Mouse (Mus musculus) intestine, embryonic 15.5 days (tissue): Measurements from ENCODE around the gene Hs3st2. TPM values are rescaled to one million over a fixed set of nuclear protein-coding genes. Genes with fewer than 3 reads are reported as not detected.

Source experiments
- ATAC-seq: fragments of 200-750 bp; cut with Nextera tagmentation; 2 replicates; pipeline ENCODE4 v1.8.0; 2017; ENCODE audit warnings: moderate TSS enrichment, moderate library complexity
- H3K27ac ChIP-seq: fragments of 300-500 bp; sonication (generic); 2 replicates; pipeline ENCODE4 v1.5.1; 2015; ENCODE audit warnings: mild to moderate bottlenecking, inconsistent platforms
- H3K27me3 ChIP-seq: fragments of 300-500 bp; sonication (generic); replicated peaks from 2 replicates; pipeline ENCODE4 v1.6.1; 2015; ENCODE audit warnings: inconsistent platforms
- H3K36me3 ChIP-seq: fragments of 300-500 bp; sonication (generic); 2 replicates; pipeline ENCODE4 v1.6.1; 2015; ENCODE audit warnings: inconsistent platforms
- H3K4me1 ChIP-seq: fragments of 300-500 bp; sonication (generic); replicated peaks from 2 replicates; pipeline ENCODE4 v1.6.1; 2015; ENCODE audit warnings: inconsistent platforms
- H3K4me2 ChIP-seq: fragments of 300-500 bp; sonication (generic); replicated peaks from 2 replicates; pipeline ENCODE4 v1.6.1; 2015; ENCODE audit warnings: mild to moderate bottlenecking, inconsistent platforms
- H3K4me3 ChIP-seq: fragments of 300-500 bp; sonication (generic); replicated peaks from 2 replicates; pipeline ENCODE4 v1.5.1; 2015; ENCODE audit warnings: inconsistent platforms
- H3K9ac ChIP-seq: fragments of 300-500 bp; sonication (generic); 2 replicates; pipeline ENCODE4 v1.6.1; 2015; ENCODE audit warnings: inconsistent platforms
- H3K9me3 ChIP-seq: fragments of 300-500 bp; sonication (generic); 2 replicates; pipeline ENCODE4 v1.6.1; 2016; ENCODE audit warnings: inconsistent platforms
- WGBS: fragments of 180-500 bp; shearing (Covaris S2); methylation state at CpG from one replicate; pipeline ENCODE4 v1.1.7; 2015; 5-methylcytosine and 5-hydroxymethylcytosine counted together
- polyA plus RNA-seq: library from polyadenylated mRNA; unstranded; fragments of >200 nt; fragmentation: Nextera tagmentation; extraction: Ambion mirVana; gene quantifications from 2 replicates; pipeline ENCODE4 v1.2.1, GENCODE M21; 2015

Gene Hs3st2
- polyA plus RNA-seq, 1 experiment from 2014 or later = 0.63 TPM

GRCm38 (mm10) chr7:121394875-121395274 is 3.2 kb downstream of the Hs3st2 start:
- H3K36me3 ChIP-seq = no peaks in the 10 kb centered on the region
- peaks cover 41% of the 10 kb centered on the region for H3K27me3 ChIP-seq
- ATAC-seq = no peak
- H3K4me2 ChIP-seq = no peak overlapping the region
- H3K4me1 ChIP-seq = peaks cover 8% of the 10 kb centered on the region; the same call in 1 of the 2 replicates
- no peak overlapping the region for H3K27ac ChIP-seq
- whole genome bisulfite sequencing = 83% methylated on average over 2 of the region's 2 CpGs
- H3K9ac ChIP-seq = no peak overlapping the region
- no peak overlapping the region for H3K4me3 ChIP-seq
- no peaks in the 10 kb centered on the region for H3K9me3 ChIP-seq

- no peak overlapping the region for H3K4me2 ChIP-seq
- H3K27me3 ChIP-seq = no peaks in the 10 kb centered on the region
- H3K4me1 ChIP-seq = no peaks in the 10 kb centered on the region
- no peak overlapping the region for H3K9ac ChIP-seq
- no peak overlapping the region for H3K4me3 ChIP-seq
- 84% methylated on average over 11 of the region's 11 CpGs for WGBS
- H3K9me3 ChIP-seq = no peaks in the 10 kb centered on the region
- no peaks in the 10 kb centered on the region for H3K36me3 ChIP-seq
- no peak for ATAC-seq
- no peak overlapping the region for H3K27ac ChIP-seq
These were observed 19.3 kb downstream of the Hs3st2 start for GRCm38 (mm10) chr7:121410716-121411506.

- WGBS = 84% methylated on average over 7 of the region's 7 CpGs
These were observed 19.8 kb downstream of the Hs3st2 start for GRCm38 (mm10) chr7:121411507-121411898.

DNA sequence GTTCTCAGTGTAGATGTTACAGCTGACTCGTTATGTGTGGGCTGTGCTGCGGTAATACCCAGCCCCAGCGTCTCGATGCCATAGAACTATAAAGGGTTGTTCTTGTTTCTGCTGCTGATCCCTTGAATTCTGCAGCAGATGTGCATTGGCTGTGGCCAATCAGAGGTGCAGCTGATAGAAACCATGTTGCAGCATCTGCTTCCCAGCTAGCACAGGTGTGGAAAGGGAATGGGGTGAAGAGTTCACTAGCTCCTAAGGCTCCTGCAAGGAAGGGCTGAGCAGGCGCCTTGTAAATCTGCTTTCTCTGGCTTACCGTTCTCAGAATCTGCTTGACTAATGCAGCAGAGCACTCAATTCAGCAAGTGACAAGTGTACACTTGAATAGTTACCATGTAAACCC is 45.2 kb downstream of the Hs3st2 start:
- Histone ChIP-seq H3K9me3 (no peaks in the 10 kb centered on the region), H3K4me1 (no peaks in the 10 kb centered on the region), H3K9ac (no peak overlapping the region), H3K4me3 (no peak overlapping the region), H3K36me3 (no peaks in the 10 kb centered on the region), H3K4me2 (no peak overlapping the region), H3K27me3 (no peaks in the 10 kb centered on the region), H3K27ac (no peak overlapping the region)
- 75% methylated on average over 6 of the region's 6 CpGs for WGBS
- ATAC-seq = no peak

More at GRCm38 (mm10) chr7:121411507-121411898, 19.8 kb downstream of the Hs3st2 start:
- ATAC-seq = no peak
- H3K4me1 ChIP-seq = no peaks in the 10 kb centered on the region
- H3K4me3 ChIP-seq = no peak overlapping the region
- no peaks in the 10 kb centered on the region for H3K27me3 ChIP-seq
- H3K4me2 ChIP-seq = no peak overlapping the region
- no peaks in the 10 kb centered on the region for H3K36me3 ChIP-seq
- H3K27ac ChIP-seq = no peak overlapping the region
- H3K9me3 ChIP-seq = no peaks in the 10 kb centered on the region
- H3K9ac ChIP-seq = no peak overlapping the region

DNA sequence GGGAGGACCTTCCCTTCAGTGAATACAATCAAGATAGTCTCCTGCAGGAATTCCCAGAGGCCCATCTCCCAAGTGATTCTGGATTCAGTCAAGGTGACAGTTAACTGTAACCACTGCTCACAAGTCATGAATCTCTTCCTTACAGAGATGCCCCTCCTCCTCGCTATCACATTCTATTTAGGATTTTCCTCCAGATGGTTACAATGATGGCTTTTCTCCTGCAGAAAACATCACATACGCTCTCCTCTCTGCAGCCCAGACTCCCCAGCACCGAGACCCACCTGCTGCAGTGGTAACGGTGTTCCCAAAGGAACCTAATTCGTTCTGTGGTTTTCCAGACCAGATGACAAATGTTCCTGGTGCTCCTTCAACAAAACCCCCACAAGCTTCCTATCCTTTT is 49.5 kb downstream of the Hs3st2 start:
- no peak overlapping the region for H3K27ac ChIP-seq
- H3K4me2 ChIP-seq = no peak overlapping the region
- WGBS = 63% methylated on average over 5 of the region's 5 CpGs
- H3K27me3 ChIP-seq = no peaks in the 10 kb centered on the region
- H3K4me3 ChIP-seq = no peak overlapping the region
- no peak for ATAC-seq
- no peaks in the 10 kb centered on the region for H3K9me3 ChIP-seq
- H3K36me3 ChIP-seq = no peaks in the 10 kb centered on the region
- no peaks in the 10 kb centered on the region for H3K4me1 ChIP-seq
- H3K9ac ChIP-seq = no peak overlapping the region

GRCm38 (mm10) chr7:121444336-121444735 is 52.7 kb downstream of the Hs3st2 start:
- Histone ChIP-seq H3K27ac (no peak overlapping the region), H3K4me3 (no peak overlapping the region), H3K27me3 (no peaks in the 10 kb centered on the region), H3K36me3 (no peaks in the 10 kb centered on the region), H3K4me2 (no peak overlapping the region), H3K4me1 (no peaks in the 10 kb centered on the region), H3K9ac (no peak overlapping the region), H3K9me3 (no peaks in the 10 kb centered on the region)
- ATAC-seq = no peak
- WGBS = 71% methylated on average over 7 of the region's 7 CpGs

DNA sequence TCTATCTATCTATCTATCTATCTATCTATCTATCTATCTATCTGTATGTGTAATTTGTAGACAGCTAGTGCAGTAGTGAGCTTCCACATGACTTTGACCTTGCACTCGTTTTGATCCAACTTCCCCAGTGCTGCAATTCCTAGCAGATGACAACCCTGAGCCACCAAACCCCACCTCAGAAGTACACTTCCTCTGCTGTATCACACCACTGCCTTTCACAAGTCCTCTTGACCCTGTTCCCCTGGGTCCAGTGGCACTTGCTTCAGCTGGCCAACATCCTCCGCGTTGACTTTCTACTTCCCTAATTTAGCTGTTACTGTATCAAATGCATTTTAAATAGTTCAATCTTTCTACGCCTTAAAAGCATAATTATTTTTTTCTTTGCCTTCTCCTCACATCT is 54.6 kb downstream of the Hs3st2 start:
- no peak overlapping the region for H3K4me2 ChIP-seq
- no peaks in the 10 kb centered on the region for H3K36me3 ChIP-seq
- H3K4me3 ChIP-seq = no peak overlapping the region
- 82% methylated on average over 4 of the region's 4 CpGs for WGBS
- no peaks in the 10 kb centered on the region for H3K9me3 ChIP-seq
- H3K4me1 ChIP-seq = no peaks in the 10 kb centered on the region
- no peak for ATAC-seq
- H3K9ac ChIP-seq = no peak overlapping the region
- no peaks in the 10 kb centered on the region for H3K27me3 ChIP-seq
- H3K27ac ChIP-seq = no peak overlapping the region

DNA sequence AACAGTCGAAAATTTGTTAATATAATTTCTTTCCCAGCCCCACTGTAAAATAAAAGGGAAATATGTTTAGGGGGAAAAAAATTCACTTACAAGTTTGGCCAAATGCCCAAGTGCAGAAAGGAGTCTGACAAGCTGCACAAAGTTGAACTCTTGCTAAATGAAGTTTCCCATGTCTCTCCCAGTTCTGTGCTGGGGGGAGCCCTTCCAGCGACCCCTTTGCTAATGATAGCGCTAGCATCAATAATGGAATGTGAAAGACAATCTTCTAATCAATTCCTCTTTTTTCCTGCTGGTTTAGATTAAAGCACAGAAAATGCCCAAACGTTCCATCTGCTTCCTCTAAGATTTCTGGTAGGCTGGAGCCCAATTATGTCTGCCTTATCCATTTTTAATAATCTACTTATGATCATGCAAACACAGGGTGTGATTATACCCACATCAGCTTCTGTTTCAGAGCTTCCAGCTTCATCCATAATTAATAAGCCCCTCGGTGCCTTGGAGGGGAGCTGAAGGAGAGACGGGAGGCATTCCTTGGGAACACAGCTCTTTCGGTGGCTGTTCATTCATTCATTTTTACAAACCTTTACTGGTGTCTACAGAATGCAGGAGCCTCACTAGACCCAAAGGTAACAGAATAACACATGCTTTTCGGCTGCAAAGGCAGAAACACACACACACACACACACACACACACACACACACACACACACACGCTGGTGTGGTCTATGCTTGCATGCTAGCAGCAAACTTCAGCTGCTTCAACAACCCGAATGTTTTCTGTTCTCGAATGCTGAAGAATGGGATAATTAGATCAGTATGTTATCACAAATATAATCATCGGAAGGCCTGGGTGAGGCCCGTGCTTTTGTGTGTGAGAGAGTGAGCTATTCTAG is 59.5 kb downstream of the Hs3st2 start:
- no peaks in the 10 kb centered on the region for H3K36me3 ChIP-seq
- no peak overlapping the region for H3K4me2 ChIP-seq
- no peaks in the 10 kb centered on the region for H3K4me1 ChIP-seq
- H3K9me3 ChIP-seq = no peaks in the 10 kb centered on the region
- no peak overlapping the region for H3K9ac ChIP-seq
- ATAC-seq = no peak
- H3K4me3 ChIP-seq = no peak overlapping the region
- H3K27me3 ChIP-seq = no peaks in the 10 kb centered on the region
- 57% methylated on average over 13 of the region's 13 CpGs for WGBS
- no peak overlapping the region for H3K27ac ChIP-seq

DNA sequence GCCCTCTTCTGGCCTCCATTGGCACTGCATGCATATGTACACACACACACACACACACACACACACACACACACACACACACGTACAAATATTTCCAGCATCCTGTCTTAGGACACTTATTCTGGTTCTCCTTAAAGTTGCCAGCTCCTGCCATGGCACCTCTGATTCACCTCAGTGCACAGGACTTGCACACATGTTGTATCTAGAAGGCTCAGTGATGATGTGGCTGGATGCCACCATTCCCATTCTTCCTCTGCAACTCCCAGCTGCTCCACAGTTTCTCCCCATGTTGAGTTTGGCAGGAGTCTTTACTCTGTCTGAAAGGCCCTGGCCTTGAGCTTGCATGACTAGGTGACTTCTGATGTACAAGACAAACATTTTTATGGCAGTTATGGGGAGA is 65.1 kb downstream of the Hs3st2 start:
- Histone ChIP-seq H3K4me1 (no peaks in the 10 kb centered on the region), H3K4me2 (no peak overlapping the region), H3K4me3 (no peak overlapping the region), H3K9ac (no peak overlapping the region), H3K36me3 (no peaks in the 10 kb centered on the region), H3K27ac (no peak overlapping the region), H3K9me3 (no peaks in the 10 kb centered on the region), H3K27me3 (no peaks in the 10 kb centered on the region)
- no peak for ATAC-seq
- 73% methylated on average over 1 of the region's 1 CpGs for WGBS

DNA sequence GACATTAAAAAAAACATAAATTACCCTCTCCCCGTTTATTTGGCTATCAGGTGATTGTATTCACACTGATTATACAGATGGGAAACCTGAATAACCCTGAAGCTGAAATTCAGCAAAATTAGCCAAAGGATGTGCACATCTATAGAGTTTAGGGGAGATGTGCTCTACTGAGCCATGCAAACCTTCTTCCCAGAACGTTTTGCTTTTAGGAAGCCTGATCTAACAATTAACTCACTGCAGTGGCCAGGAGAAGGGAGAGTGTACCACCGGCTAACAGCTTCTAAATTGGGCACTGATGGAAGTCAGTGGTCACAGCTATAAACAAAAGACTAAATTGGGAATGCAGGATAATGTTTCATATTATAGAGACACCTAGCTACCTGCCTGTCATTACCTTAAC is 66.4 kb downstream of the Hs3st2 start:
- WGBS = 42% methylated on average over 3 of the region's 3 CpGs
- no peak for ATAC-seq
- no peak overlapping the region for H3K4me3 ChIP-seq

DNA sequence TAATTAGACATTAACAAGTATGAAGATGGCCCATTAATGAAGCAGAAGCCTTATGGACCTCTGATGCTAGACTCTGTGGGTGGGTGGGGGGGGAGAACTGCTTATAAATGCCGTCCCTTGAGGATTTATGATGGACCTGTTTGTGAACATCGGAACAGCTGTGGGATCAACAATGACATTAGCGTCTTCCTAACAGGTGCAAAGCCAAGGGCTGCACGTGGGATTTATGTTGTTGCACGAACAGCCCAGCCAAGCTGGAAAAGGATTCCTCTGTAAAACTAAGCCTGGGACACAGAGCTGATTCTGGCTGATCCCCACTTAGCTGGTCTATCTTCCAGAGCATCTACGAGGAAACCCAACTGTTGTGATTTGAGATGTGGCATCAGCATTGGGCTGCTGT is 69.0 kb downstream of the Hs3st2 start:
- no peak overlapping the region for H3K9ac ChIP-seq
- no peak for ATAC-seq
- no peak overlapping the region for H3K27ac ChIP-seq
- H3K27me3 ChIP-seq = no peaks in the 10 kb centered on the region
- WGBS = 75% methylated on average over 6 of the region's 6 CpGs
- no peak overlapping the region for H3K4me3 ChIP-seq
- no peak overlapping the region for H3K4me2 ChIP-seq
- no peaks in the 10 kb centered on the region for H3K4me1 ChIP-seq
- no peaks in the 10 kb centered on the region for H3K9me3 ChIP-seq
- no peaks in the 10 kb centered on the region for H3K36me3 ChIP-seq

More for the DNA sequence above, 66.4 kb downstream of the Hs3st2 start:
- Histone ChIP-seq H3K9me3 (no peaks in the 10 kb centered on the region), H3K36me3 (no peaks in the 10 kb centered on the region), H3K27me3 (no peaks in the 10 kb centered on the region), H3K27ac (no peak overlapping the region), H3K9ac (no peak overlapping the region), H3K4me2 (no peak overlapping the region), H3K4me1 (no peaks in the 10 kb centered on the region)

GRCm38 (mm10) chr7:121464441-121464840 is 72.8 kb downstream of the Hs3st2 start:
- H3K4me2 ChIP-seq = no peak overlapping the region
- no peak overlapping the region for H3K4me3 ChIP-seq
- no peaks in the 10 kb centered on the region for H3K36me3 ChIP-seq
- no peak overlapping the region for H3K27ac ChIP-seq
- no peaks in the 10 kb centered on the region for H3K27me3 ChIP-seq
- 88% methylated on average over 5 of the region's 5 CpGs for WGBS
- H3K4me1 ChIP-seq = no peaks in the 10 kb centered on the region
- H3K9ac ChIP-seq = no peak overlapping the region
- no peak for ATAC-seq
- H3K9me3 ChIP-seq = no peaks in the 10 kb centered on the region
